Mouse (Mus musculus) myocyte (in vitro differentiated cells): Measurements from ENCODE around the gene Tor4a. TPM values are rescaled to one million over a fixed set of nuclear protein-coding genes. Genes with fewer than 3 reads are reported as not detected.

ENCODE experiments used
- H3K27me3 ChIP-seq: one replicate; pipeline ENCODE4 v1.6.1; 2011; ENCODE audit not compliant: control insufficient read depth, insufficient read depth, insufficient read length
- H3K36me3 ChIP-seq: one replicate; pipeline ENCODE4 v1.6.1; 2011; ENCODE audit not compliant: control insufficient read depth, insufficient read depth
- H3K4me2 ChIP-seq: one replicate; pipeline ENCODE4 v1.6.1; 2011; ENCODE audit warnings: low read depth, control low read depth
- H3K4me3 ChIP-seq: one replicate; pipeline ENCODE4 v1.5.1; 2011; ENCODE audit warnings: mild to moderate bottlenecking, control low read depth, moderate library complexity
- H3K79me2 ChIP-seq: one replicate; pipeline ENCODE4 v1.6.1; 2011; ENCODE audit not compliant: control insufficient read depth, insufficient read depth
- H3ac ChIP-seq: one replicate; pipeline ENCODE4 v1.6.1; 2011; ENCODE audit not compliant: control insufficient read depth, insufficient read length
- CEBPB ChIP-seq: IDR thresholded peaks from 2 replicates; pipeline ENCODE4 v1.6.1; 2011; ENCODE audit warnings: mild to moderate bottlenecking, moderate library complexity; ENCODE audit not compliant: poor library complexity, insufficient read depth, severe bottlenecking
- E2F4 ChIP-seq: IDR thresholded peaks from one replicate; pipeline ENCODE4 v1.6.1; 2011; ENCODE audit warnings: mild to moderate bottlenecking, control low read depth, moderate library complexity; ENCODE audit not compliant: insufficient read depth
- MAX ChIP-seq: IDR thresholded peaks from one replicate; pipeline ENCODE4 v1.6.1; 2011; ENCODE audit warnings: low read depth, mild to moderate bottlenecking, control low read depth
- MYOD1 ChIP-seq, 3 experiments: IDR thresholded peaks; one replicate each; pipeline ENCODE4 v1.6.1; 2011; ENCODE audit warnings: control low read depth in 2 of 3, low read depth in 2 of 3, mild to moderate bottlenecking in 2 of 3, moderate library complexity in 1 of 3; ENCODE audit not compliant: insufficient read length in 2 of 3, control insufficient read depth in 1 of 3
- MYOG ChIP-seq, 3 experiments: IDR thresholded peaks; one replicate each; pipeline ENCODE4 v1.6.1; 2011; ENCODE audit warnings: control low read depth in 2 of 3, low read depth in 2 of 3, mild to moderate bottlenecking in 2 of 3; ENCODE audit not compliant: insufficient read length in 2 of 3, control insufficient read depth in 1 of 3, insufficient read depth in 1 of 3
- POLR2A ChIP-seq: IDR thresholded peaks from one replicate; pipeline ENCODE4 v1.6.1; 2011; ENCODE audit warnings: low read depth, mild to moderate bottlenecking, control low read depth, moderate library complexity; ENCODE audit not compliant: insufficient read length
- POLR2AphosphoS2 ChIP-seq: IDR thresholded peaks from one replicate; pipeline ENCODE4 v1.6.1; 2011; ENCODE audit warnings: low read depth, control low read depth; ENCODE audit not compliant: insufficient read length
- REST ChIP-seq: IDR thresholded peaks from one replicate; pipeline ENCODE4 v1.6.1; 2011; ENCODE audit warnings: mild to moderate bottlenecking, control low read depth, moderate library complexity; ENCODE audit not compliant: insufficient read depth, insufficient read length
- SRF ChIP-seq: IDR thresholded peaks from one replicate; pipeline ENCODE4 v1.6.1; 2011; ENCODE audit warnings: low read depth; ENCODE audit not compliant: control insufficient read depth, insufficient read length
- TCF12 ChIP-seq: IDR thresholded peaks from one replicate; pipeline ENCODE4 v1.6.1; 2011; ENCODE audit warnings: mild to moderate bottlenecking, control low read depth; ENCODE audit not compliant: poor library complexity, insufficient read depth, severe bottlenecking
- TCF3 ChIP-seq: IDR thresholded peaks from one replicate; pipeline ENCODE4 v1.6.1; 2011; ENCODE audit warnings: low read depth, control low read depth; ENCODE audit not compliant: insufficient read length
- USF1 ChIP-seq: IDR thresholded peaks from one replicate; pipeline ENCODE4 v1.6.1; 2011; ENCODE audit warnings: low read depth, mild to moderate bottlenecking, control low read depth, moderate library complexity
- polyA plus RNA-seq: library from polyadenylated mRNA; unstranded; fragments of >200 nt; fragmentation: generic; extraction: Trizol; gene quantifications from one replicate; pipeline ENCODE4 v1.2.1, GENCODE M21; 2012; ENCODE audit warnings: missing spikeins

Tor4a gene
- polyA plus RNA-seq, 1 experiment: 9.2 TPM

DNA sequence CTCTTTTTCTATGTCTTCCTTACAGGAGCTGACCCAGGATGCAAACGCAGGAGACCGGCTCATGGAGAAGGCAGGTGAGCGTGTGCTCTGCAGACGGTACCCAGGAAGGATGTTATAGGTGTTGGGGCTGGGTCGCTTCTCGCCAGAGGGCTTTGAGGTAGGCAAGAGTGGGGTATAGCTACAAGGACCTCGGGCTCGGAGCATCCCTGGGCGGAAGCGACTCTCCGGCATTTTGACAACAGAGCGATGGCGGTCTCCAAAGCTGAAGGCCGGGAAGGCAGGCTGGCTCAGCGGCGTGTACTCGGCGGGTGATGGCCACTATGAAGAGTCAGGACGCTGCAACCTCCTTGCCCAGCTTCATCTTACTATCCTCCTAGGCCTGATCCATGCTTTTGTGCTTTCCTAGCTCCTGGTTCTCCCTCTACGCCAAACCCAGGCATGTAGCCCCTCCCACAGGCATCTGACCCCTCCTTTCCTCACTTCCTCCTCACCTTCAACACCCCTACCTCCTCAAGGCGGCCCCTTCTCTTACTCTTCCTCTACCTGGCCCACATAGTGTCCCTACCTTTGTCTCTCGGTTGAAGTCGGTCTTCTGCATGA lies 16.7 kb upstream of the Tor4a start:
- TF ChIP-seq MYOG (IDR thresholded peaks at IDR 0.05; ENCODE audit: control insufficient read depth in 1 of 3, insufficient read depth in 1 of 3, insufficient read length in 2 of 3, low read depth in 2 of 3) (no peak), POLR2A (no peak), SRF (no peak), REST (no peak), POLR2AphosphoS2 (no peak), MYOD1 (IDR thresholded peaks at IDR 0.05; ENCODE audit: control insufficient read depth in 1 of 3, insufficient read length in 2 of 3, low read depth in 2 of 3) (no peak)

DNA sequence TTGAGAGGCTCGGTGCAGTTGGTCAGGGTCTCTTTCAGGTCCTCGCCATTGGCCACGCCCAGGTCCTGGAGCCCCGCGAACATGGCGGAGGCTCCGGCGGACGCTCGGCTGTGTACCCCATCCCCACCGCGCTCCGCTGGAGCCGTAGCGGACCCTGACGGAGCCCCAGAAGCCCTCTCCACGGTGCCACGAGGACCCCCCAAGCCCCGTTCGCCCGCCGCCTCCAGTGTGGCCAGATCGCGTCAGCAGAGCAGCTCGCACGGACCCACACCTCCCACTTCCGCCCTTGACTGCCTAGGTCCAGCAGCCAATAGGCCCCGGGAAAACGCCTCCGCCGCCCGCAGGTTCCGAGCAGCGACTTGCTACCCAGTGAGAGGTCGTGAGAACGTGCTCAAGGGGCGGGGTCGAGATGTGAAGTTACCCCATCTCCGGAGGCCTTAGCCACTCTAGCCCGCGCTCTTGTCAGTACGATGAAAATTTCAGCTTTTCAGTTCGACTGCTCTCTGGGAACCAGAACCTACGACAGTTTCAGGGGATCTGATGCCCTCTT lies 14.5 kb upstream of the Tor4a start, which contains the start of gene Nelfb:
Gene Nelfb, minus strand, starts transcription at position 369 of the 550 bp plus-strand sequence.
- Histone ChIP-seq H3K4me3 (peak within 1 kb of the TSS; percentile 96), H3K27me3 (no peaks in the 10 kb centered on the region), H3K36me3 (peaks cover 5% of the 10 kb centered on the region)

More for the DNA sequence above, 16.7 kb upstream of the Tor4a start:
- H3K79me2 ChIP-seq: peaks cover 20% of the 10 kb centered on the region
- H3K4me2 ChIP-seq: no peak overlapping the region
- H3K4me3 ChIP-seq: no peak overlapping the region
- H3K27me3 ChIP-seq: no peaks in the 10 kb centered on the region
- H3K36me3 ChIP-seq: no peaks in the 10 kb centered on the region
- H3ac ChIP-seq: no peak overlapping the region

GRCm38 (mm10) chr2:25210686-25211085 lies 14.0 kb upstream of the Tor4a start:
- Histone ChIP-seq H3K4me2 (peak overlapping the region; percentile 96), H3K4me3 (peak overlapping the region; percentile 96), H3K36me3 (peaks cover 9% of the 10 kb centered on the region), H3K79me2 (peaks cover 34% of the 10 kb centered on the region), H3ac (peak overlapping the region; percentile 41), H3K27me3 (no peaks in the 10 kb centered on the region)
- TF ChIP-seq TCF3 (no peak), MYOD1 (IDR thresholded peaks at IDR 0.05; ENCODE audit: control insufficient read depth in 1 of 3, insufficient read length in 2 of 3, low read depth in 2 of 3) (no peak), REST (no peak), POLR2AphosphoS2 (no peak), TCF12 (no peak), SRF (no peak), MYOG (IDR thresholded peaks at IDR 0.05; ENCODE audit: control insufficient read depth in 1 of 3, insufficient read depth in 1 of 3, insufficient read length in 2 of 3, low read depth in 2 of 3) (no peak), CEBPB (no peak), POLR2A (no peak), E2F4 (no peak), USF1 (no peak), MAX (no peak)

More for the DNA sequence above, 14.5 kb upstream of the Tor4a start, which contains the start of gene Nelfb:
- Histone ChIP-seq H3K79me2 (peaks cover 34% of the 10 kb centered on the region), H3ac (peak within 1 kb of the TSS; percentile 41), H3K4me2 (peak within 1 kb of the TSS; percentile 96)
- TF ChIP-seq MYOG (IDR thresholded peaks at IDR 0.05; ENCODE audit: control insufficient read depth in 1 of 3, insufficient read depth in 1 of 3, insufficient read length in 2 of 3, low read depth in 2 of 3) (peak in 1 of 3 experiments; percentile 47), MYOD1 (IDR thresholded peaks at IDR 0.05; ENCODE audit: control insufficient read depth in 1 of 3, insufficient read length in 2 of 3, low read depth in 2 of 3) (peak in 1 of 3 experiments; percentile 27), POLR2AphosphoS2 (peak; percentile 87), TCF3 (no peak), USF1 (no peak), POLR2A (peak; percentile 90)

DNA sequence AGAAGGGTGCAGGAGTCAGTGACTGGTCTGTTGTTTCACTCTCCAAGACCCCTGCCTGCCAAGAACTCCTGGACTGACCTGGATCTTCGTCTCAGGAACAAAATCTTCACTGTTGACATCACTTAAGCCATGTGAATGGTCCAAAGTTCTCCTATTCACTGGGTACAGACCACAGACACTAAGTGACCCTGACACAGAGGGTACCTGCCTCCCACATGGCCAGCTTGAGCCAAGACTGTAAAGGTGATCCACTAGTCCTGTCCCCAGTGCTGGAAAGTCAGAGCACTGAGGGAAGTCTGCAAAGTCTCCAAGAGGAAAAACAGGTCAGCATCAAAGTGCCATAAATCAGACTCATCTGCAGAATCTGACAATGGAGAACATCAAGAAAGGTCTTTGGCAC lies 10.9 kb upstream of the Tor4a start:
- Histone ChIP-seq H3K4me3 (no peak overlapping the region), H3K79me2 (peaks cover 34% of the 10 kb centered on the region)
- TF ChIP-seq E2F4: no peak
- TF ChIP-seq MYOG (IDR thresholded peaks at IDR 0.05; ENCODE audit: control insufficient read depth in 1 of 3, insufficient read depth in 1 of 3, insufficient read length in 2 of 3, low read depth in 2 of 3): no peak
- no peak for TF ChIP-seq SRF
- TF ChIP-seq USF1: no peak
- no peak for TF ChIP-seq TCF3
- no peak for TF ChIP-seq REST
- TF ChIP-seq TCF12: no peak
- TF ChIP-seq POLR2AphosphoS2: no peak
- no peak for TF ChIP-seq POLR2A
- TF ChIP-seq CEBPB: no peak
- no peak for TF ChIP-seq MAX
- no peak for TF ChIP-seq MYOD1 (IDR thresholded peaks at IDR 0.05; ENCODE audit: control insufficient read depth in 1 of 3, insufficient read length in 2 of 3, low read depth in 2 of 3)

DNA sequence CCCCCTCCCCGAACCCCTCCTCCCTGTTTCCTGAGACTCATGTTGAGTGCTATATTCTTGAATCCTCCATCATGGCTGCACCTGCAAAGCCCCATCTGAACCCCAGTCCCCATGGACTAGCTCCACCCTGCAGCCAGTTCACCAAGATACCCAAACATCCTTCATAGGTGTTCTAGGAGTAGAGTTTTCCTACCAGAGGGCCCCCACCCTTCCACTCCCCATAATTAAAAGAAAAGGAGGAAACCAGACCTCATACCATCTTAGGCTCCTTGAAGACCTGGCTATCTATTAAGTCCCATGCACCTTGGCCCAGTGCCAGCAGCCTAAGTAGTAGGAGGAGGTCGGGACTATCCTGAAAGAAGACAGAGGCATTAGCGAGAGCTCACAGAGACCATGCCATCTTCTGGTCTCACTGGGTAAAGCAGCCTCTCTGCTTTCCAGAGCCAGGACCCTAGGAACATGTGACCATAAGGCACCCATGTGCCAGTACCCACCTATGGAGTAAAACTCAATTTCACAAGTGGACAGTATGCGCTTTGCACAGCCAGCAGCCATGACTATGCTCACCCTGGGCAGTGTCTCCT lies 7.0 kb upstream of the Tor4a start:
- no peak overlapping the region for H3K4me3 ChIP-seq
- H3K79me2 ChIP-seq: peaks cover 14% of the 10 kb centered on the region
- peaks cover 44% of the 10 kb centered on the region for H3K36me3 ChIP-seq
- no peak overlapping the region for H3K4me2 ChIP-seq
- no peak for TF ChIP-seq REST
- no peaks in the 10 kb centered on the region for H3K27me3 ChIP-seq
- no peak overlapping the region for H3ac ChIP-seq

More for the DNA sequence above, 10.9 kb upstream of the Tor4a start:
- H3K36me3 ChIP-seq: peaks cover 21% of the 10 kb centered on the region
- H3K27me3 ChIP-seq: no peaks in the 10 kb centered on the region
- no peak overlapping the region for H3ac ChIP-seq
- H3K4me2 ChIP-seq: no peak overlapping the region
